Mouse (Mus musculus) forebrain, embryonic 12.5 days (tissue): ENCODE data around the gene Rab5if. TPM values are rescaled to one million over a fixed set of nuclear protein-coding genes. Genes with fewer than 3 reads are reported as not detected.

Experiments used
- ATAC-seq: fragments of 200-750 bp; cut with Nextera tagmentation; 2 replicates; pipeline ENCODE4 v1.8.0; 2017; ENCODE audit warnings: moderate TSS enrichment; ENCODE audit not compliant: low FRiP score
- H3K27ac ChIP-seq: fragments of 300-500 bp; sonication (generic); 2 replicates; pipeline ENCODE4 v1.5.1; 2016; ENCODE audit warnings: mild to moderate bottlenecking
- H3K27me3 ChIP-seq: fragments of 300-500 bp; sonication (generic); 2 replicates; pipeline ENCODE4 v1.6.1; 2016; ENCODE audit warnings: mild to moderate bottlenecking
- H3K36me3 ChIP-seq: fragments of 300-500 bp; sonication (generic); replicated peaks from 2 replicates; pipeline ENCODE4 v1.6.1; 2016; ENCODE audit warnings: mild to moderate bottlenecking
- H3K4me1 ChIP-seq: fragments of 300-500 bp; sonication (generic); 2 replicates; pipeline ENCODE4 v1.6.1; 2016
- H3K4me2 ChIP-seq: fragments of 300-500 bp; sonication (generic); 2 replicates; pipeline ENCODE4 v1.6.1; 2016; ENCODE audit warnings: mild to moderate bottlenecking, moderate library complexity
- H3K4me3 ChIP-seq: fragments of 300-500 bp; sonication (generic); replicated peaks from 2 replicates; pipeline ENCODE4 v1.5.1; 2016; ENCODE audit warnings: mild to moderate bottlenecking
- H3K9ac ChIP-seq: fragments of 300-500 bp; sonication (generic); 2 replicates; pipeline ENCODE4 v1.6.1; 2016; ENCODE audit warnings: mild to moderate bottlenecking
- H3K9me3 ChIP-seq: fragments of 300-500 bp; sonication (generic); 2 replicates; pipeline ENCODE4 v1.6.1; 2016
- WGBS: fragments of 180-500 bp; shearing (Covaris S2); methylation state at CpG from one replicate; pipeline ENCODE4 v1.1.7; 2016; 5-methylcytosine and 5-hydroxymethylcytosine counted together
- polyA plus RNA-seq: library from polyadenylated mRNA; unstranded; fragments of >200 nt; fragmentation: Nextera tagmentation; extraction: Ambion mirVana; gene quantifications from 2 replicates; pipeline ENCODE4 v1.2.1, GENCODE M21; 2016

Rab5if gene
- polyA plus RNA-seq, 1 experiment from 2014 or later, result 173 TPM

DNA sequence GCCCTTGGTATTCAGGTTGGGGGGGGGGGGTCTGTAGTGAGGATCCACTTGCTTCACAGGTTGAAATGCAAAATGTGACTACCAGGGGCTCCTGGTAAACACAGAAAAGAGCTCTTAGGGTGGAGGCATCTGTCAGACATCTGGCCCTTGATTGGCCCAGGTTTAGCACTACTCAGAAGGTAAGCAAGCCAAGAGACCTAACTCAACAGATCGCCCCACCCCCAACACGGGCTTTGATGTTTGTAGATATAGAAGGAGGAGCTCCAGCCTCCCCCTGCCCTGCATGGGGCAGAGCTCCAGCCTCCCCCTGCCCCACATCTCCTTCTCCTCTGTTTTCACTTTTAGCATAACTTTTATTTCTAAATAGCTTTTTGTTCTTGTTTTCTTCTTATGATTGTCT, 56.9 kb downstream of the Rab5if start:
- Histone ChIP-seq H3K9ac (no peak overlapping the region), H3K27ac (no peak overlapping the region), H3K9me3 (no peaks in the 10 kb centered on the region), H3K4me2 (no peak overlapping the region), H3K4me1 (no peaks in the 10 kb centered on the region), H3K27me3 (no peaks in the 10 kb centered on the region), H3K36me3 (no peaks in the 10 kb centered on the region), H3K4me3 (no peak overlapping the region)
- ATAC-seq, result no peak
- WGBS, result 71% methylated on average over 2 of the region's 2 CpGs

DNA sequence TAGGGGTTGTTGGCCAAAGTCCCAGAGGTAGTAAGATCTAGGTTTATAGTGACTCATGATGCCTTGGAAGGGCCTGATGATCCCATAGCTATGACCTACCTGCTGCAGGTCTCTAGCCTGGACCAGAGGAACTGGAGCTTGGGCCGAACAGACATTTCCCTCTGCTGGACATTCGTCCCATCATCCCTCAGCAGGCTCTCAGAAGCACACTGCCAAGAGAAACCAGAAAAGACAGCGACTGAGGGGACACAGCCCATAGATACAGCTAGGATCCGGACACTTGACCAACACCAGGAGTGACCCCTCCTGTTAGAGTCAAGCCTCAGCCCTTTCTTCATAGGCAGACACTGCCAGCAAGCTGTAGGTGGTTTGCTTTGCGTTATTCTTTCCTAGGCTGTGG, 60.1 kb downstream of the Rab5if start:
- ATAC-seq, result no peak
- Histone ChIP-seq H3K27ac (no peak overlapping the region), H3K36me3 (peaks cover under 1% of the 10 kb centered on the region; the same call in 1 of the 2 replicates), H3K4me3 (no peak overlapping the region), H3K9me3 (no peaks in the 10 kb centered on the region), H3K27me3 (no peaks in the 10 kb centered on the region), H3K4me2 (no peak overlapping the region), H3K9ac (no peak overlapping the region), H3K4me1 (peaks cover 6% of the 10 kb centered on the region; the same call in 1 of the 2 replicates)
- 87% methylated on average over 5 of the region's 5 CpGs for WGBS

Other genes with a start within 250 kb of the Rab5if start
- 195 and 197 TPM in 2 replicates for gene Dlgap4, start 249.4 kb upstream of the Rab5if start, polyA plus RNA-seq
- gene Myl9, start 87.7 kb upstream of the Rab5if start, polyA plus RNA-seq, result 61.4 and 95.4 TPM in 2 replicates
- gene Tgif2, start 23.1 kb upstream of the Rab5if start, polyA plus RNA-seq, result 88.3 and 89.3 TPM in 2 replicates
- gene 4930518I15Rik, start 5.2 kb upstream of the Rab5if start, polyA plus RNA-seq, result 8.6 and 11.8 TPM in 2 replicates
- 0.17 and 0.23 TPM in 2 replicates for gene Sla2, start 24.1 kb downstream of the Rab5if start, polyA plus RNA-seq
- gene Ndrg3, start 128.9 kb downstream of the Rab5if start, polyA plus RNA-seq, result 50.5 and 54.0 TPM in 2 replicates
- gene Dsn1, start 144.0 kb downstream of the Rab5if start, polyA plus RNA-seq, result 53.4 and 53.7 TPM in 2 replicates
- 6.0 and 7.4 TPM in 2 replicates for gene Soga1, start 216.1 kb downstream of the Rab5if start, polyA plus RNA-seq
- not detected in 2 replicates for gene Tldc2, start 223.9 kb downstream of the Rab5if start, polyA plus RNA-seq